Mouse (Mus musculus): ENCODE results near the gene Tspan1. TPM values are rescaled to one million over a fixed set of nuclear protein-coding genes. Genes with fewer than 3 reads are reported as not detected.

Tspan1 gene
- polyA plus RNA-seq (2014; fragmentation: Nextera tagmentation; extraction: Ambion mirVana) = 0.24 TPM in 1 of 2 replicates, not detected in the other

- Histone ChIP-seq H3K27ac (replicated peaks; ENCODE audit: low read depth, low read length) (no peak within 1 kb of the TSS), H3K27me3 (ENCODE audit: control insufficient read depth, insufficient read depth, low read length) (no peaks in the 10 kb centered on the region), H3K9me3 (replicated peaks; ENCODE audit: control insufficient read depth, low read length) (no peaks in the 10 kb centered on the region), H3K9ac (replicated peaks; ENCODE audit: low read length) (no peak within 1 kb of the TSS), H3K4me1 (ENCODE audit: control insufficient read depth, insufficient read depth, low read length) (no peaks in the 10 kb centered on the region), H3K36me3 (replicated peaks; ENCODE audit: control insufficient read depth, insufficient read depth, low read depth, low read length) (no peaks in the 10 kb centered on the region), H3K4me2 (ENCODE audit: low read depth, low read length) (no peak within 1 kb of the TSS), H3K4me3 (ENCODE audit: low read depth, low read length) (no peak within 1 kb of the TSS)
- WGBS = 18% methylated on average over 7 of the region's 7 CpGs
- DNase-seq (ENCODE audit: low spot score) (no peak), ATAC-seq (replicated peaks; ENCODE audit: insufficient number of reproducible peaks, low FRiP score, low TSS enrichment, low read depth) (no peak)
Observed at GRCm38 (mm10) chr4:116167404-116167803, at the start of gene Tspan1. TSS of gene Tspan1 (minus strand) at chr4:116167601.

GRCm38 (mm10) chr4:116217046-116217445 is 49.6 kb upstream of the Tspan1 start:
- Histone ChIP-seq H3K4me3 (ENCODE audit: low read depth, low read length) (no peak overlapping the region), H3K4me2 (ENCODE audit: low read depth, low read length) (no peak overlapping the region), H3K27me3 (ENCODE audit: control insufficient read depth, insufficient read depth, low read length) (no peaks in the 10 kb centered on the region), H3K9me3 (replicated peaks; ENCODE audit: control insufficient read depth, low read length) (no peaks in the 10 kb centered on the region), H3K27ac (replicated peaks; ENCODE audit: low read depth, low read length) (no peak overlapping the region), H3K4me1 (ENCODE audit: control insufficient read depth, insufficient read depth, low read length) (no peaks in the 10 kb centered on the region), H3K36me3 (replicated peaks; ENCODE audit: control insufficient read depth, insufficient read depth, low read depth, low read length) (no peaks in the 10 kb centered on the region), H3K9ac (replicated peaks; ENCODE audit: low read length) (no peak overlapping the region)
- 54% methylated on average over 2 of the region's 2 CpGs for WGBS
- ATAC-seq (replicated peaks; ENCODE audit: insufficient number of reproducible peaks, low FRiP score, low TSS enrichment, low read depth) (no peak), DNase-seq (ENCODE audit: low spot score) (no peak)

GRCm38 (mm10) chr4:116215895-116216605 is 48.6 kb upstream of the Tspan1 start:
- no peaks in the 10 kb centered on the region for H3K36me3 ChIP-seq (replicated peaks; ENCODE audit: control insufficient read depth, insufficient read depth, low read depth, low read length)

GRCm38 (mm10) chr4:116208891-116209290 is 41.5 kb upstream of the Tspan1 start:
- H3K4me1 ChIP-seq (ENCODE audit: control insufficient read depth, insufficient read depth, low read length) = no peaks in the 10 kb centered on the region
- H3K4me2 ChIP-seq (ENCODE audit: low read depth, low read length) = no peak overlapping the region
- H3K9me3 ChIP-seq (replicated peaks; ENCODE audit: control insufficient read depth, low read length) = no peaks in the 10 kb centered on the region
- no peaks in the 10 kb centered on the region for H3K36me3 ChIP-seq (replicated peaks; ENCODE audit: control insufficient read depth, insufficient read depth, low read depth, low read length)
- H3K27me3 ChIP-seq (ENCODE audit: control insufficient read depth, insufficient read depth, low read length) = no peaks in the 10 kb centered on the region
- DNase-seq (ENCODE audit: low spot score) = no peak
- H3K9ac ChIP-seq (replicated peaks; ENCODE audit: low read length) = no peak overlapping the region
- ATAC-seq (replicated peaks; ENCODE audit: insufficient number of reproducible peaks, low FRiP score, low TSS enrichment, low read depth) = no peak
- no peak overlapping the region for H3K4me3 ChIP-seq (ENCODE audit: low read depth, low read length)
- WGBS = 76% methylated on average over 1 of the region's 1 CpGs
- H3K27ac ChIP-seq (replicated peaks; ENCODE audit: low read depth, low read length) = no peak overlapping the region

More at GRCm38 (mm10) chr4:116215895-116216605, 48.6 kb upstream of the Tspan1 start:
- Histone ChIP-seq H3K27me3 (ENCODE audit: control insufficient read depth, insufficient read depth, low read length) (no peaks in the 10 kb centered on the region), H3K4me1 (ENCODE audit: control insufficient read depth, insufficient read depth, low read length) (no peaks in the 10 kb centered on the region), H3K9me3 (replicated peaks; ENCODE audit: control insufficient read depth, low read length) (no peaks in the 10 kb centered on the region), H3K4me2 (ENCODE audit: low read depth, low read length) (no peak overlapping the region), H3K9ac (replicated peaks; ENCODE audit: low read length) (no peak overlapping the region), H3K27ac (replicated peaks; ENCODE audit: low read depth, low read length) (no peak overlapping the region), H3K4me3 (ENCODE audit: low read depth, low read length) (no peak overlapping the region)
- WGBS = 88% methylated on average over 2 of the region's 2 CpGs
- DNase-seq (ENCODE audit: low spot score) (no peak), ATAC-seq (replicated peaks; ENCODE audit: insufficient number of reproducible peaks, low FRiP score, low TSS enrichment, low read depth) (no peak)

- ATAC-seq (replicated peaks; ENCODE audit: insufficient number of reproducible peaks, low FRiP score, low TSS enrichment, low read depth) (no peak), DNase-seq (ENCODE audit: low spot score) (no peak)
- no peak overlapping the region for H3K9ac ChIP-seq (replicated peaks; ENCODE audit: low read length)
- H3K9me3 ChIP-seq (replicated peaks; ENCODE audit: control insufficient read depth, low read length) = no peaks in the 10 kb centered on the region
- WGBS = 88% methylated on average over 4 of the region's 4 CpGs
- H3K4me1 ChIP-seq (ENCODE audit: control insufficient read depth, insufficient read depth, low read length) = no peaks in the 10 kb centered on the region
- H3K4me2 ChIP-seq (ENCODE audit: low read depth, low read length) = no peak overlapping the region
- no peaks in the 10 kb centered on the region for H3K27me3 ChIP-seq (ENCODE audit: control insufficient read depth, insufficient read depth, low read length)
- no peak overlapping the region for H3K4me3 ChIP-seq (ENCODE audit: low read depth, low read length)
- H3K36me3 ChIP-seq (replicated peaks; ENCODE audit: control insufficient read depth, insufficient read depth, low read depth, low read length) = no peaks in the 10 kb centered on the region
- H3K27ac ChIP-seq (replicated peaks; ENCODE audit: low read depth, low read length) = no peak overlapping the region
Observed at GRCm38 (mm10) chr4:116206531-116206930, 39.1 kb upstream of the Tspan1 start.

- ATAC-seq (replicated peaks; ENCODE audit: insufficient number of reproducible peaks, low FRiP score, low TSS enrichment, low read depth) = no peak
- WGBS = 71% methylated on average over 3 of the region's 3 CpGs
- DNase-seq (ENCODE audit: low spot score) = no peak
- no peak overlapping the region for H3K9ac ChIP-seq (replicated peaks; ENCODE audit: low read length)
- no peak overlapping the region for H3K4me3 ChIP-seq (ENCODE audit: low read depth, low read length)
- no peaks in the 10 kb centered on the region for H3K36me3 ChIP-seq (replicated peaks; ENCODE audit: control insufficient read depth, insufficient read depth, low read depth, low read length)
- no peaks in the 10 kb centered on the region for H3K9me3 ChIP-seq (replicated peaks; ENCODE audit: control insufficient read depth, low read length)
- no peaks in the 10 kb centered on the region for H3K4me1 ChIP-seq (ENCODE audit: control insufficient read depth, insufficient read depth, low read length)
- H3K4me2 ChIP-seq (ENCODE audit: low read depth, low read length) = no peak overlapping the region
- no peaks in the 10 kb centered on the region for H3K27me3 ChIP-seq (ENCODE audit: control insufficient read depth, insufficient read depth, low read length)
- no peak overlapping the region for H3K27ac ChIP-seq (replicated peaks; ENCODE audit: low read depth, low read length)
Observed at GRCm38 (mm10) chr4:116204422-116204821, 37.0 kb upstream of the Tspan1 start.

GRCm38 (mm10) chr4:116198422-116198821 is 31.0 kb upstream of the Tspan1 start:
- Histone ChIP-seq H3K4me1 (ENCODE audit: control insufficient read depth, insufficient read depth, low read length) (no peaks in the 10 kb centered on the region), H3K9ac (replicated peaks; ENCODE audit: low read length) (no peak overlapping the region), H3K4me3 (ENCODE audit: low read depth, low read length) (no peak overlapping the region), H3K9me3 (replicated peaks; ENCODE audit: control insufficient read depth, low read length) (no peaks in the 10 kb centered on the region), H3K27ac (replicated peaks; ENCODE audit: low read depth, low read length) (no peak overlapping the region), H3K4me2 (ENCODE audit: low read depth, low read length) (no peak overlapping the region), H3K27me3 (ENCODE audit: control insufficient read depth, insufficient read depth, low read length) (no peaks in the 10 kb centered on the region), H3K36me3 (replicated peaks; ENCODE audit: control insufficient read depth, insufficient read depth, low read depth, low read length) (no peaks in the 10 kb centered on the region)
- DNase-seq (ENCODE audit: low spot score) (no peak), ATAC-seq (replicated peaks; ENCODE audit: insufficient number of reproducible peaks, low FRiP score, low TSS enrichment, low read depth) (no peak)
- whole genome bisulfite sequencing = 85% methylated on average over 2 of the region's 2 CpGs

- Histone ChIP-seq H3K36me3 (replicated peaks; ENCODE audit: control insufficient read depth, insufficient read depth, low read depth, low read length) (no peaks in the 10 kb centered on the region), H3K27ac (replicated peaks; ENCODE audit: low read depth, low read length) (no peak overlapping the region), H3K4me2 (ENCODE audit: low read depth, low read length) (no peak overlapping the region), H3K4me3 (ENCODE audit: low read depth, low read length) (no peak overlapping the region), H3K4me1 (ENCODE audit: control insufficient read depth, insufficient read depth, low read length) (no peaks in the 10 kb centered on the region), H3K27me3 (ENCODE audit: control insufficient read depth, insufficient read depth, low read length) (no peaks in the 10 kb centered on the region), H3K9ac (replicated peaks; ENCODE audit: low read length) (no peak overlapping the region), H3K9me3 (replicated peaks; ENCODE audit: control insufficient read depth, low read length) (no peaks in the 10 kb centered on the region)
- 64% methylated on average over 9 of the region's 9 CpGs for WGBS
- DNase-seq (ENCODE audit: low spot score) (no peak), ATAC-seq (replicated peaks; ENCODE audit: insufficient number of reproducible peaks, low FRiP score, low TSS enrichment, low read depth) (0 out of 2 replicates have a peak, but pooled peaks have one; percentile 18)
Observed at GRCm38 (mm10) chr4:116193583-116194383, 26.4 kb upstream of the Tspan1 start.
